Mouse (Mus musculus) stomach, postnatal 0 days (tissue): ENCODE measurements around the gene Rtn4ip1. TPM values are rescaled to one million over a fixed set of nuclear protein-coding genes. Genes with fewer than 3 reads are reported as not detected.
"Not testable (repeated sequence)": the region's sequence is repeated elsewhere in the genome, so short reads cannot be mapped to it uniquely, and the experiment has no call there.

Experiments used
- ATAC-seq: fragments of 200-750 bp; cut with Nextera tagmentation; 2 replicates; pipeline ENCODE4 v1.8.0; 2017; ENCODE audit not compliant: low FRiP score, low TSS enrichment
- DNase-seq: peaks from one replicate; pipeline ENCODE4 v3.0.0-alpha.2; 2016; ENCODE audit warnings: low spot score
- H3K27ac ChIP-seq: fragments of 300-500 bp; sonication (generic); replicated peaks from 2 replicates; pipeline ENCODE4 v1.5.1; 2014; ENCODE audit warnings: mild to moderate bottlenecking, control low read depth
- H3K27me3 ChIP-seq: fragments of 300-500 bp; sonication (generic); 2 replicates; pipeline ENCODE4 v1.6.1; 2014; ENCODE audit warnings: low read length; ENCODE audit not compliant: control insufficient read depth, insufficient read depth
- H3K36me3 ChIP-seq: fragments of 300-500 bp; sonication (generic); 2 replicates; pipeline ENCODE4 v1.6.1; 2014; ENCODE audit warnings: low read length, mixed read lengths; ENCODE audit not compliant: control insufficient read depth, insufficient read depth
- H3K4me1 ChIP-seq: fragments of 300-500 bp; sonication (generic); replicated peaks from 2 replicates; pipeline ENCODE4 v1.6.1; 2014; ENCODE audit warnings: antibody characterized with exemption; ENCODE audit not compliant: control insufficient read depth, insufficient read depth
- H3K4me2 ChIP-seq: fragments of 300-500 bp; sonication (generic); replicated peaks from 2 replicates; pipeline ENCODE4 v1.6.1; 2014; ENCODE audit warnings: low read depth, mild to moderate bottlenecking, control low read depth, moderate library complexity
- H3K4me3 ChIP-seq: fragments of 300-500 bp; sonication (generic); 2 replicates; pipeline ENCODE4 v1.5.1; 2014; ENCODE audit warnings: low read depth, low read length, control low read depth
- H3K9ac ChIP-seq: fragments of 300-500 bp; sonication (generic); 2 replicates; pipeline ENCODE4 v1.6.1; 2014; ENCODE audit warnings: mild to moderate bottlenecking, low read length, control low read depth, mixed read lengths
- H3K9me3 ChIP-seq: fragments of 300-500 bp; sonication (generic); 2 replicates; pipeline ENCODE4 v1.6.1; 2016; ENCODE audit warnings: low read length; ENCODE audit not compliant: control insufficient read depth
- CTCF ChIP-seq: IDR thresholded peaks from 2 replicates; pipeline ENCODE4 v1.5.1; 2016; ENCODE audit warnings: antibody characterized with exemption, low read depth, mild to moderate bottlenecking, moderate library complexity
- EP300 ChIP-seq: optimal IDR thresholded peaks from 2 replicates; pipeline ENCODE3; 2016; ENCODE audit warnings: antibody characterized with exemption
- WGBS: fragments of 180-500 bp; shearing (Covaris S2); extraction: QIAGEN DNeasy Blood & Tissue Kit; methylation state at CpG from one replicate; pipeline ENCODE4 v1.1.7; 2014; 5-methylcytosine and 5-hydroxymethylcytosine counted together
- polyA plus RNA-seq: library from polyadenylated mRNA; unstranded; fragments of >200 nt; fragmentation: Nextera tagmentation; extraction: Ambion mirVana; gene quantifications from 2 replicates; pipeline ENCODE4 v1.2.1, GENCODE M21; 2015

Gene Rtn4ip1
- polyA plus RNA-seq, 1 experiment from 2014 or later = 7.4 TPM

- DNase-seq = no peak
- no peaks in the 10 kb centered on the region for H3K4me1 ChIP-seq
- H3K9me3 ChIP-seq = no peaks in the 10 kb centered on the region
- H3K4me3 ChIP-seq = no peak overlapping the region
- WGBS = 58% methylated on average over 1 of the region's 1 CpGs
- no peak overlapping the region for H3K27ac ChIP-seq
- no peak for ATAC-seq
- H3K36me3 ChIP-seq = no peaks in the 10 kb centered on the region
- H3K27me3 ChIP-seq = no peaks in the 10 kb centered on the region
- TF ChIP-seq CTCF = no peak
- TF ChIP-seq EP300 = no peak
- no peak overlapping the region for H3K4me2 ChIP-seq
- H3K9ac ChIP-seq = no peak overlapping the region
These were observed 78.5 kb downstream of the Rtn4ip1 start for GRCm38 (mm10) chr10:43980080-43980479.

- not testable (repeated sequence) for H3K4me1 ChIP-seq, H3K9me3 ChIP-seq, H3K9ac ChIP-seq, DNase-seq, H3K27ac ChIP-seq, ATAC-seq, H3K4me2 ChIP-seq, H3K36me3 ChIP-seq, H3K27me3 ChIP-seq, H3K4me3 ChIP-seq
- 86% methylated on average over 3 of the region's 3 CpGs for WGBS
These were observed 79.1 kb downstream of the Rtn4ip1 start for GRCm38 (mm10) chr10:43980742-43981141.

DNA sequence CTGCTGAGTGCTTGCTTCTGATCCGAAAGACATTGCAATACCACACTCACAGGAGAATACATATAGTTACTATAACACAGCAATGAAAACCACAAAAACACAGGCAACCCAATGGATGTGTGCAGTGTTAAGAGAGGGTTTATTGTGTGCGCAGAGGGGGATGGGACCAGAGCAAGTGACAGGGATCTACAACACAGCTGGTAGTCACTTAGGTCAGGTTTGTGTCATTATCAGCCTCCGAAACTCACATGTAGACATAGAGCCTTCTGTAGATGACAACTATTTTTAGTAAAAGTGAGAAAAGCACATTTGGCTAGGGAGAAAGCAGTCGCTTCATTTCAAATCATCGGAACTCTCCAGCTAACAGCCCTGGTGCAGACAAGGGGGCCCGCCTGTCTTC is 80.9 kb downstream of the Rtn4ip1 start:
- Histone ChIP-seq H3K4me3 (no peak overlapping the region), H3K4me2 (no peak overlapping the region), H3K36me3 (no peaks in the 10 kb centered on the region), H3K4me1 (no peaks in the 10 kb centered on the region), H3K27me3 (no peaks in the 10 kb centered on the region), H3K9me3 (no peaks in the 10 kb centered on the region), H3K27ac (no peak overlapping the region), H3K9ac (no peak overlapping the region)
- ATAC-seq (no peak), DNase-seq (no peak)
- TF ChIP-seq EP300 = no peak
- TF ChIP-seq CTCF = no peak
- 77% methylated on average over 6 of the region's 6 CpGs for WGBS

GRCm38 (mm10) chr10:43983241-43983640 is 81.6 kb downstream of the Rtn4ip1 start:
- Histone ChIP-seq H3K9me3 (no peaks in the 10 kb centered on the region), H3K27me3 (no peaks in the 10 kb centered on the region), H3K27ac (peak overlapping the region; percentile 35; the same call in 1 of the 2 replicates), H3K4me1 (no peaks in the 10 kb centered on the region), H3K4me3 (no peak overlapping the region), H3K36me3 (no peaks in the 10 kb centered on the region), H3K9ac (no peak overlapping the region), H3K4me2 (no peak overlapping the region)
- TF ChIP-seq CTCF (no peak), EP300 (no peak)
- 68% methylated on average over 5 of the region's 5 CpGs for WGBS
- ATAC-seq (0 out of 2 replicates have a peak, but pooled peaks have one; percentile 38), DNase-seq (no peak)

- Histone ChIP-seq H3K4me2 (no peak overlapping the region), H3K4me3 (no peak overlapping the region), H3K27ac (no peak overlapping the region; the same call in 1 of the 2 replicates), H3K9me3 (no peaks in the 10 kb centered on the region), H3K9ac (no peak overlapping the region), H3K4me1 (no peaks in the 10 kb centered on the region), H3K36me3 (no peaks in the 10 kb centered on the region), H3K27me3 (no peaks in the 10 kb centered on the region)
- WGBS = 84% methylated on average over 2 of the region's 2 CpGs
- no peak for DNase-seq
- TF ChIP-seq CTCF (no peak), EP300 (no peak)
- ATAC-seq = peak; percentile 25; the same call in 1 of the 2 replicates
These were observed 82.3 kb downstream of the Rtn4ip1 start for GRCm38 (mm10) chr10:43983866-43984265.

DNA sequence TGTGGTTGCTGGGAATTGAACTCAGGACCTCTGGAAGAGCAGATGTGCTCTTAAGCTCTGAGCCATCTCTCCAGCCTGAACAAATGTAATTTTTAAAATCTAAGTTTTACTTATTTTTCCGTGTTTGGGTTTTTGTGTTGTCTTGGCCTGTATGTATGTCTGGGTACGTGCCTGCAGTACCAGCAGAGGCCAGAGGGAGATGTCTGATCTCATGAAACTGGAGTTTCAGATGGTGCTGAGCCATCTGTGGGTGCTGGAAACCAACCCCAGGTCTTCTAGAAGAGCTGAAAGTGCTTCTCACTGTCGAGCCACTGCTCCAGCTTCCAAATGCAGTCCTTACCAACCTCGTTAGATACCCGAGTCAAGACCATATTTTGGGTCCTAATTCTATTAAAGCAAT is 89.7 kb downstream of the Rtn4ip1 start:
- no peak overlapping the region for H3K4me2 ChIP-seq
- TF ChIP-seq EP300 = no peak
- TF ChIP-seq CTCF = peak; percentile 37
- no peaks in the 10 kb centered on the region for H3K9me3 ChIP-seq
- no peaks in the 10 kb centered on the region for H3K27me3 ChIP-seq
- 93% methylated on average over 5 of the region's 5 CpGs for WGBS
- no peaks in the 10 kb centered on the region for H3K4me1 ChIP-seq
- DNase-seq (no peak), ATAC-seq (peak; percentile 35; the same call in 1 of the 2 replicates)
- H3K27ac ChIP-seq = no peak overlapping the region
- no peak overlapping the region for H3K9ac ChIP-seq
- no peak overlapping the region for H3K4me3 ChIP-seq
- no peaks in the 10 kb centered on the region for H3K36me3 ChIP-seq
